Mouse (Mus musculus) layer of hippocampus, postnatal 25 days (tissue): Measurements from ENCODE around the gene Ngrn. TPM values are rescaled to one million over a fixed set of nuclear protein-coding genes. Genes with fewer than 3 reads are reported as not detected.

Source experiments
- DNase-seq, 2 experiments: peaks; one replicate each; pipeline ENCODE4 v3.0.0; 2022; ENCODE audit warnings: mixed read lengths in 2 of 2, low spot score in 1 of 2; ENCODE audit errors: extremely low spot score in 1 of 2
- total RNA-seq, 2 experiments: library from RNA; stranded (reverse); gene quantifications; 2 replicates each; pipeline ENCODE4 v1.2.3; 2021

Ngrn gene
- total RNA-seq, 2 experiments from 2014 or later = 40.0 to 44.4 TPM

DNA sequence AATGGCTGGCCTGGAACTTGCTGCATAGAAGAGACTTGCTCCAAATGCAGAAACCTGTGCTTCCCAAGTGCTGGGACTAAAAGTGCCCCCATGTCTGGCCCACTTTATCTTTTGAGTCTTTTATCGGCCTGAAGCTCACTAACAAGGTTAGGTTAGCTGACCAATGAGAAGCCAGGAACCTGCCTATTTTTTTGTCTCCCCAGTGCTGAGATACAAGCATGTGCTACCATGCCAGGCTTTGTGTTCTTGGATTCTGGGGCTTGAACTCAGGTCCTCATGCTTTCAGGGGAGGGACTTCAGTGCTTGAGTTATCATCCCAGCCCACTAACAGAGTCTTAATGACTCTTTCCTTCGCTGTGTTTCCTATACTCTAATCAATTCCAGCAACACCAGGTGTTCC, 3.3 kb upstream of the Ngrn start:
- DNase-seq = no peak

DNA sequence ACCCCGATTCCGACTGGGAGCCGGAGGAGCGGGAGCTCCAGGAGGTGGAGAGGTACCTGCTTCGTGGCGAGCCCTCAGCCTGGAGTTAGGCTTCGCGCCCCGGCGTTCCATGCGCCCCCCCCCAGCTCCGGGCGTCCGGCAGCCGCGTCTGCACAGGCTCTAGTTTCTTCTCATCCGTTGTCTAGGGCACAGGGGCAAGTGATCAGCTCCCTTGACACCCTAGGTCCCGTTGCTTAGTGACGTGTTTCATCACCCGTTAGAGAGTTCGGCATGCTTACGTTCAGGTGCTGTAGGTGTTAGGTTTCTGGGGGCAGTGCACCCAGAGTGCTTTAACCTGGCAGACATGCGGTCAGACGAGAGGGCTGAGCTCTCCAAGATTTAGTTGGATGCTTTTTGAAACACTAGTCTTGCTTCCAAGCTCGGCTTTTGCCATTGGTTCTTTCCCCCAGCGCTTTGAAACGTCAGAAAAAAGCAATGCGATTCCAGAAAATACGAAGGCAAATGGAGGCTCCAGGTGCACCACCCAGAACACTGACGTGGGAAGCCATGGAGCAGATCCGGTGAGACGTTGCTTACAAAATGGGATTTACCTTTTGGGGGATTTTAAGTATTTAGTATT, 466 bp downstream of the Ngrn start:
- DNase-seq = peak in 1 of 2 experiments; percentile 10

DNA sequence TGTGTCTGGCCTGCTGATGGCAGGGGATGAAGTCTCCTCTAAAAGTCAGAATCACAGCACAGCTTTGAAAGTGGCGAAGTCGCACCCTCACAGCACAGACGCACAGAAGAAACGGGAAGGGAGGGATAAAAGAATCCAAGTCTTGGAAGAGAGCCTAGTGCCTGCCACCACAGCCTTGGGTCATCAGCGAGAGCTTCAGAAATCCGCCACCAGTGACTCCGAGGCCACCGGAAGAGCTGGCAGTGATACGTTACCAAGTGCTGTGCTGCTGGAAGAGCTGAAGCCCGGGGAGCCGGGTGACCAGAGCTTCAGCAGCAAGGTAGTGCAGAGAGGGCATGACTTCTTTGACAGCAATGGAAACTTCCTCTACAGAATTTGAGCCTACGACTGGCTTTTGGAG, 3.6 kb downstream of the Ngrn start:
- DNase-seq = no peak

DNA sequence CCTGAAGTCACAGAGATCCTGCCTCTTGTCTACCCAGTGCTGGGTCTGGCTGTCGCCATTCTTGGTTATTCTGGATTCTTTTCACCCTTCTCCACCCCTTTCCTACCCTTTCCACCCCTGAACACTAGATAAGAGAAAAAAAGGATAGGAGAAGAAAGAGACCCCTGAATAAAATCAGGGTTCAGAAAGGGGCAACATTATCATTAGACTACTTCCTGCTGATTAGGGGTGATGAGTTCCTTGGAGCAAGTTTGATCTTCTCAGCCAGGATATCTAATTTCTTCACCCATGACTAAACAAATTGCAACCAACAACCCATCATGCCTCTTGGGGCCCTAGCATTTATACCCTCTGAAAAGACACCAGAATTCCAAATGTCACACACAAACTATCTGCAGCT, 6.7 kb downstream of the Ngrn start:
- DNase-seq = no peak

DNA sequence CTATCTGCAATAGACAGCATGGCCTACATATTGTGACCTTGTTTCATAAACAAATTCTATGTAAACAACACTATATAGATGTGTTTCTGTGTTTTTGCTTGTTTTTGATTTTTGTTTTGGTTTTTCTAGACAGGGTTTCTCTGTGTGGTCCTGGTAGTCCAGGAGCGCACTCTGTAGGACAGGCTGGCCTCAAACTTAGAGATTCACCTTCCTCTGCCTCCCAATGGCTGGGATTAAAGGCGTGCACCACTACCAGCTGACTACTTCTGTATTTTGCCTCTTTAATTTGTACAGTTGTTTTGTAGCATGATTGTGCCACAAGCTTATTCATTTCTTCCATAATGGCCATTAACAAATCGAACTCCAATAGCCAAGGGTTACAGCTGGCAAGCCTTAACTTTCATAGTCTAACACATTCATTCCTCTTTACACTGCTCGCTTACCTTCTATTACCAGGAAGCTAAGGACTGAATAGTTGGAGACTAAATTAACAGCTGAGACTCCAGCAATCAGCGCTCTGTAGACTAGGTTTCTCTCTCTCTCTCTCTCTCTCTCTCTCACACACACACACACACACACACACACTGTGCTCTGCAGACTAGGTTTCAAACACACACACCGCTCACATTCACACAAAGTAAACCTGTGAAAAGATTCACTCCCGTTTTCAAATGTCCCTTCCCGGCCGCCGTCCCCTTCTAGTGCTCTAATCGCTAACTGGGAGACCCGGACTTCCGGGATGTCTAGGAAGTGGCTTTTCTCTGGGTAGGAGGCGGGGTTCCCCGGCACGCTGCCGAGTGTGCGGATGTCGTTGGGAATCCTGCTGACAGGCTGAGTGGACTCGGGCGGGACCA, 8.1 kb downstream of the Ngrn start, which contains the start of gene Vps33b:
TSS of gene Vps33b (plus strand) at position 753 of the 854 bp plus-strand sequence.
- DNase-seq = peak; percentile 90 to 99

DNA sequence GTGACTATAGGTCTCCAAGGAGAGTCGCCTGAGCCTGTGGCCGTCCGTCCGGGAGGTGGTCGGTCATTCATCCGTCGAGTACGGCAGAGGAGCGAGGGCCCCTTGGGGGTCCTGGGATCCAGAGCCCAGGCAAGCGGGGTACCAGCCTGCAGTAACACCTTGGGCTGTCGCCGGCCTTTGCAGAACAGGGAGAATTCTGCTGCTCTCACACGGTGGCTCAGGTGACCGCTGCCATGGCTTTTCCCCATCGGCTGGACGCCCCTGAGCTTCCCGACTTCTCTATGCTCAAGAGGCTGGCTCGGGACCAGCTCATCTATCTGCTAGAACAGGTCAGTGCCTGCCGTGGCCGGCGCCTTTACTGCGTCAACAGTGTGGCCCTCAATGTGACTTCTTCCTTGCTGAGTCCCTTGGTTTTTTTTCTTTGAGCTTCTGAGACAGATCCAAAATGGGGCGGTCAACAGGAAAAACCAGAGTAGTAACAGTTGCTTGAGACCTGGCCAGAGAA, 8.8 kb downstream of the Ngrn start:
- peak in 1 of 2 experiments; percentile 11 for DNase-seq

DNA sequence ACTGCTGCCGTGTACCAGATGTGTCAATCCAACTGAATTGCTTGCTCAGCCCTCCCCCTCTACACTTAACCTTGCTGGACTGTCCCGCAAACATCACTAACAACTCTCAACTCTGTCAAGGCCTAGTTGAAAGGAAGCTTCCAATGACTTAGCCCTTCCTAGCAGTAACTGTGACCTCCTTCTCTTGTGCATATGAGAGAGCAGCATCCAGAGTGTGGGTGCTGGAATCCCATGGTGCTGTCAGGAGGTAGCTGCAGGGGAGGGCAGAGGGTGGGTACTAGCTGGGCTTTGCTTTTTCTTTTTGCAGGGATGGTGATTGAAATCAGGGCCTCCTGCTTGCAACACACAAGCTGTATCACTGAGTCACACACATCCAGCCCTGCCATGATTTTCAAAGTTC, 12.4 kb downstream of the Ngrn start:
- DNase-seq = no peak

DNA sequence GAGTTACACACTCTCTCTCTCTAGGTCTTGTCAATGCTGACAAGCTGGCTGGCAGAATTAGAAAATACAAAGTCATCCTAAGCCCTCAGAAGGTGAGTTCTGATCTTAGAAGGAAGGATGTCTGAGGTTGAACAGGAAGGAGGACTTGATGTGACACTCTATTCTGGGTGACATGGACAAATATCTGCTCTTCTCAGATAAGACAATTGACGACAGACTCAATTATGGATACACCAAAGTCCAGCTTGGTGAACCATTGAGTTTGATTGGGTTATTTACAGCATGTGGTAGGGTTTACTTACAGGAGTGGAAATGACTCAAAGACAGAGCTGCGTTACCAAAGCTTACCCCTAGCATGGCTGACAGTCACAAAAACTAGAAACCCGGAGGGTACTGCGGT, 15.4 kb downstream of the Ngrn start:
- DNase-seq = no peak

DNA sequence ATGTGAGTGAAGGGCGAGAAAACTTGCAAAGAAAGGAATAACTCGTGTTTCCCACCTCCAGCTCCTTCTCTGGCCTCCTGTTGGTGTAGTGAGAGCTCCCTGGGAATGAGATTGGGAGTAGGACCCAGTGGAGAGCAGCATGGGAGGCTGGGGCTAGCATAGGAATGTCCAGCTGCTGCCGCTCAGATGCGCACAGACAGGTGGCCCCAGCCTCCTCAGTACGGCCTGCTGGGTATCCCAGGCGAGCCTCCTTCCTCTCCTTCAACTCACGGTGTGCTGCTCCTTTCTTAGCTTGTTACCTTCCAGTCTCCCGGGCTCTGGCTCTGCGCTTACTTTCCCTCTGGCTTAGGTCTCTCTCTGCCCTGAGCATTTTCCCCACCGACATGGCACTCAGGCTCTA, 19.0 kb downstream of the Ngrn start:
- no peak for DNase-seq

DNA sequence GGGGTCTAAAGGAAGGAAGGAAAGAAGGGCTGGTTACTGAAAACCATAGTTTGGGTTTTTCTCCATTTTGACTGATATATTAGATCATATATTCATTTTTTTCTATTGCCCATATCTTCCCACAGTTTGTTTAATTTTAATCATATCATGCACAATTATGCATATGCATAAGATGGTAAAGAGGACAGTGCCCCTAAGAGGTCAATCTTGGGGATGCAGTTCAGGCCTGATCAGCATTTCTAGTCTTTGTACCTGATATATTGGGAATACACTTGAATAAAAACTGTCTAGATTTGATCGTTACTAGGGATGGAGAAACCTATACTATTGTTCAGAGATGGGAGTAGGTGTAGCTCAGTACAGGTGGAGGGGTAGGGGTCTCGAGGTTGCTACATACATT, 20.0 kb downstream of the Ngrn start:
- DNase-seq = no peak

DNA sequence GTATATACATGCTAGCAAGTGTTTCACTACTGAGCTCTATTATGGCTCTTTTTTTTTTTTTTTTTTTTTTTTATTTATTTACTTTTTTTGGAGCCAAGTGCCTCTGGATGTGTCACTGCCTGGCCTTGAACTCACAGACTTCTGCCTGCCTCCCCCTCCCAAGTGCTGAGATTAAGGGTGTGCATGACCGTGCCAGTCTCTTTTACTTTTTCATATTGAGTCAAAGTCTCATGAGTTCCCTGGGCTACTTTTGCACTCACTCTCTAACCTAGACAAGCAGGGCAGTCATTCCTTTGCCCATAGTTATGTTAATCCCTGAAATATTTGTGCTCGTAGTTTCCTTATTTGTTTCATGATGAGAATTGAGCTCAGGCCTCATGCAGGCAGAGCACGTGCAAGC, 20.6 kb downstream of the Ngrn start:
- no peak for DNase-seq

DNA sequence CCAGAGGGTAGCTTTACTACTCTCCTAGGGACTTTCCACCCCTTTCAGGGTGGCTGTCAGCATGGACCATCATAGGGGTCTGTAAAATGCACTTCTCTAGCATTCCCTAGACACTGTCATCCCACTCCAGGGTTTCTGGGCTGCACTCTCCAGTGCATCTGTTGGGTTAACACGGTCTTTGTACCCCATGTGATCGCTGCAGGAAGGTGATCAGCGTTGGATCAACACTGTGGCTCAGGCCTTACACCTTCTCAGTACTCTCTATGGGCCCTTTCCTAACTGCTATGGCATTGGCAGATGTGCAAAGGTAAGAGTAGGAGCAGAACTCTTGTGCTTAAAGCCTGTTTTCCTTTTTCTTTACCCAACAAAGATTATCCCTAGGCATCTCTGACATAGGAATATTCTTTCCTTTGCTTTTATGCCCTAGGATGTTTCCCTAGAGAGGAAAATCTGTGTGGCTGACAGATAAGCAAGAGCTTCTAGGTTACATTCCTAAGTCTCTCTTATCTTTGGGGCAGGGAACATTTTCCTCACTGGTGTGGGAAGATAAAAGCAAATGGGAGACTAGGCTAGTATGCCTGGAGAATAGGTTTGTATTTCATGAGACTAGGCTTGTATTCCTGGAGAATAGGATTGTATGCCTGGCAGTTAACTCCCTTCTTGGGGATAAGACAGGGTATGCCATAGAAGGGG, 22.4 kb downstream of the Ngrn start:
- DNase-seq = no peak

DNA sequence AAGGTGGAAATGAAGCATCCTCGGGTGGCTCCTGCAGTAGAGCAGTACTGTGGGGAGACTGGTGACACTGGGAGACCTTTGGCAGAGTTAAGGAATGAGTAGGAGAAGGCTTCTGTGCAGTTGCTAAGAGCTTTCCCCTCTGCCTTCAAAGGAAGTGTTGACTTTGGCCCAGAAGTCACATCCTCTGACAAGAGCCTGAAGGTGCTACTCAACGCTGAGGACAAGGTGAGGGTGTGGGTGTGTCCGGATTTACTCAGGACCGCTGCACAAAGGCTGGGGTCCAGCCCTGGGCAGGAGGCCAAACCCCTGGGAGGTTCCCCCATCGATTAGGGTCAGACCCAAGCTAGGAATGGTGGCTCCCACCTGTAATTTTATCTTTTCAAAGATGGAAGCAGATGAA, 23.4 kb downstream of the Ngrn start:
- no peak for DNase-seq

DNA sequence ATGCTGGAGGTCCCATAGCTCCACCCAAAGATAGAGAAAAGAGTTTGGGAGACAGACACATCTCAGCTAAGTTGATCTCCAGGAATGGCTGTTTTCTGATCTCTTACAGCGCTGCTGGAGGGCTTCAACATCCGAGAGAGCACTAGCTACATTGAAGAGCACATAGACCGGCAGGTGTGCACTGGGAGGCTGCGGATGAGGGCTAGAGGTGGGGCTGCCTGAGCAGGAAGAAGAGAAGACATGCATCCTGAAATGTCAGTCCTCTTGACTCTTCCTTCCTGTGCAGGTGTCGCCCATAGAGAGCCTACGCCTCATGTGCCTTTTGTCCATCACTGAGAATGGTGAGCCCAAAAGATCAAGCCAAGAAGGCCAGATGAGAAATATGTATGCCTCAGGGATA, 24.7 kb downstream of the Ngrn start:
- DNase-seq = no peak

DNA sequence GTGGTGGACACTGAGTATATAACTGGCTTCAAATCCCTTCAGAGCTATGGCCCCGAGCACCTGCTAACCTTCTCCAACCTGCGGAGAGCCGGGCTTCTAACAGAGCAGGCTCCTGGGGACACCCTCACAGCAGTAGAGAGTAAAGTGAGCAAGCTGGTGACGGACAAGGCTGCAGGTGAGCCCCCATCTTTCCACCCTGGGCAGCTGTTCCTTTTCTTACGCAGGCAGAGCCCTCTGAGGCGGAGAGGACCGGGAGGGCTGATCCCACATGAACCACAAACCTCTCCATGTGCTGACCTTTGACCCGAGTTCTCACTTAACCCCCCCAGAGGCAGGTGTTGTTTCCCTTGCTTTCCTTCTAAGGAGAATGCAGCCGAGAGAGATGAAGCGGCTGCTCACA, 26.7 kb downstream of the Ngrn start:
- DNase-seq = no peak

DNA sequence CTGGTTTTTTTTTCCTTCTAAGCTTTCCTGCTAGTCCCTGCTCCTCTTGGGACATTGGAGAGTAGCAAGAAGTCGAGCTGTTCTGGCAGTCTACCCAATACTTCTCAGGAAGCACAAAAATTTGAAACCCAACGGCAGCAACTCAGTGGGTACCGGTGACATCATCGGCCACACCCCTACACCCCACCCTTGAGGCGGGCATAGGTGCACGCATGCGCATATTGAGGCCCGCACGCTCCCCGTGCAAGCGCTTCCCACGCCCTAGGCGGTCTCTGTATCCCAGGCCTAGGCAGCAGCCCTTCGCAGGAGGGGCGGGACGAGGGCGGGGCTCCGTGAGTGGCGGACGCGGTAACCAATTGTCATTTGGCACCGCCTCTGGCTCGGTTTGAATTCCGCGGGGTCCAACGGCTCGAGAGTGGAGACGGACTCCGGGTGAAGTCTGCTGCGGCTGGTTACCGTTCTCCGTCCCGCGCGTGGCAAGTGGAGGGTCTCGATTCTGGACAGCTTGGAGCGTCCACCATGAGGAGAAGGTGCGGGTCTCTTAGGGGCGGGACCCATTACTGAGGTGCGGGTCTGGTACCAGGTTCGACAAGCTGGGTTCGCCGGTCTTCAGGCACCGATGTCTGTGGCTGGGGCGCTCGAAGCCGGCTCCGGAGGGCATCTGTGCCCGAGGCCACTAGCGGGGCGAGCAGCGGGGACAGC, 33.2 kb downstream of the Ngrn start, which contains the start of gene Prc1:
TSS of gene Prc1 (plus strand) at position 389 of the 702 bp plus-strand sequence.
- peak; percentile 96 to 97 for DNase-seq

DNA sequence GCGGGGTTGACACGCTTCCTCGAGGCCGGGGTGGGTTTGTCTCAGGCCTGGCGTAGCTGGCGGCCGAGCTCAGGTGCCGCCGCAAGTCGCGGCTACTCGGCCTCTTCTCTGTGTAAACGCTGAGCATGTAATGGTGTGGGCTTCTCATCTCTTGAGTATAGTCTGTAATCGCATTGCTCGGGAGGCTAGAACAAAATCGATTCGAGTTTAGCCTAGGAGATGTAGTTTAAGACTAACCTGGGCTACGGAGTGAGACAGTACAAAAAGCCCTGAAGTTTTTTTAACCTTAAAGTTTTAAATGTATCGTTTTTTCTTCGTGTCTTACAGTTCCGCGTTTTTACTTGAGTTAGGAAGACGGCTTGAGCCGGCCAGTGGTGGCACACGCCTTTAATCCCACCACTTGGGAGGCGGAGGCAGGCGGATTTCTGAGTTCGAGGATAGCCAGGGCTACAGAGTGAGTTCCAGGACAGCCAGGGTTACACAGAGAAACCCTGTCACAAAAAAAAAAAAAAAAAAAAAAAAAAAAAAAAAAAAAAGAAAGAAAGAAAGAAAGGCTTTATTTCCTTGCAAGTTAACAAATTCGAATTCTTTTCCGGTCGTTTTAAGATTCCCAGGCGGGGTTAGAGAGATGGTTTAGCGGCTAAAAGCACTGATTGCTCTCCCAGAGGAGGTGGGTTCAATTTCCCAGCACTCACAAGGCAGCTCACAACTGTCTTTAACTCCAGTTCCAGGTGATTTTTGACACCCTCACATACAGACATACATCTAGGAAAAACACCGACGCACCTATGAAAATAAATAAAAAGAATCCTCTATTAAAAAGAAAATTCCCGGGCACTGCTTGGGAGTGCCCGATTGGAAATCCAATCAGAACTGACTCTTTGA, 34.0 kb downstream of the Ngrn start:
- no peak for DNase-seq

DNA sequence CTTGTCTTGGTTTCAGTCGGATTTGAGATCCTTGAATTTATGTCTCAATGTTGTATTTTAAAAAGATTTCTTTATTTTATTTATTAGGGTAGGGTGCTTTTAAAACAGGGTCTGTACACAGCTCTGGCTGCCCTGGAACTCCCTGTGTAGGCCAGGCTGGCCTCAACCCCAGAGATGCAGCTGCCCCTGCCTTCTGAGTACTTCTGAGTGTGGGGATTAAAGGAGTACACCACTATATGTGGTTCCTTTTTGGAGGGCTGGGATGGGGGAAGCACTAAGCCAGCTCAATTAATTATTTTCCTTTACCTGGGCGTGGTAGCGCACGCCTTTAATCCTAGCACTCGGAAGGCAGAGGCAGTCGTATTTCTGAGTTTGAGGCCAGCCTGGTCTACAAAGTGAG, 35.4 kb downstream of the Ngrn start:
- no peak for DNase-seq

DNA sequence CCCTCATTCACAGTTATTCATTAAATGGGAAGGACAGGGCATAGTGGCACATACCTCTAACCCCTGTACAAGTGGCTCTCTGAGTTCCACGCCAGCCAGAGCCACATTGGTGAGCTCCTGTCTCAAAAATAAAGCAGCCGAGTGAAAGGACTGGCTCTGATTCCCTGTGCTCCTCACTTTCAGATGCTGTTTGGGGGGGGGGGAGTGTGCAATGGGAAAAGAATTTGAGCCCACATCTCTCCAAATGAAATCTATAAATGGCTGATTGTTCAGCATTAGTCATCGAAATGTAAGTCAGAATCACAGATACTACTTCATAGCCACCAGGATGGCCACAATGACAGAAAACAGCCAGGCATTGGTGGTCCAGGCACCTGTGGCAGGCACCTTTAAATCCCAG, 36.0 kb downstream of the Ngrn start:
- DNase-seq = no peak

DNA sequence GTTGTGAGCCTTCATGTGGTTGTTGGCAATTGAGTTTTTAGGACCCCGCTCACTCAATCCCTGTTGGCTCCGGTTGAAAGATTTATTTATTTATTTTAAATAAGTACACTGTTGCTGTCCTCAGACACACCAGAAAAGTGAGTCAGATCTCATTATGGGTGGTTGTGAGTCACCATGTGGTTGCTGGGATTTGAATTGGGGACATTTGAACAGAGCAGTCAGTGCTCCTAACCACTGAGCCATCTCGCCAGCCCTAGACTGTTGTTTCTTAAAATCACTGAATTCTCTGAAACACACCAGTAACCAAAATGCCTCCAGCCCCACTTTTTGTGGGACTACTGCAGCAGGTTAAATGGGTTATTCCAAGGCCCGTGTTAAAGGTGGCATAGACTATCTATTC, 37.7 kb downstream of the Ngrn start:
- no peak for DNase-seq
